Mouse (Mus musculus) liver, adult 2 months (tissue): ENCODE measurements around the gene Naalad2. TPM values are rescaled to one million over a fixed set of nuclear protein-coding genes. Genes with fewer than 3 reads are reported as not detected.
A peak's percentile ranks its signal among the peaks of the same experiment; 100 is the strongest.
"Not testable (repeated sequence)": the region's sequence is repeated elsewhere in the genome, so short reads cannot be mapped to it uniquely, and the experiment has no call there.

ENCODE experiments used
- DNase-seq: peaks from one replicate; pipeline ENCODE4 v3.0.0-alpha.2; 2011; ENCODE audit warnings: low read depth, low spot score; ENCODE audit errors: extremely low read depth
- H3K27ac ChIP-seq: fragments of 200-500 bp; replicated peaks from 2 replicates; pipeline ENCODE4 v1.5.1; 2012; ENCODE audit warnings: low read depth, mild to moderate bottlenecking, control low read depth, inconsistent platforms, low read length; ENCODE audit not compliant: insufficient read depth
- H3K27me3 ChIP-seq: fragments of 200-500 bp; 2 replicates; pipeline ENCODE4 v1.6.1; 2012; ENCODE audit warnings: mild to moderate bottlenecking, moderate library complexity, low read length, inconsistent platforms; ENCODE audit not compliant: control insufficient read depth, insufficient read depth
- H3K36me3 ChIP-seq: fragments of 200-500 bp; 2 replicates; pipeline ENCODE4 v1.6.1; 2012; ENCODE audit warnings: low read length, inconsistent platforms; ENCODE audit not compliant: control insufficient read depth, insufficient read depth
- H3K4me1 ChIP-seq: fragments of 200-500 bp; 2 replicates; pipeline ENCODE4 v1.6.1; 2011; ENCODE audit warnings: low read length; ENCODE audit not compliant: control insufficient read depth, insufficient read depth
- H3K4me3 ChIP-seq: fragments of 200-500 bp; 2 replicates; pipeline ENCODE4 v1.5.1; 2011; ENCODE audit warnings: low read depth, mild to moderate bottlenecking, control low read depth, low read length, moderate library complexity; ENCODE audit not compliant: insufficient read depth
- H3K79me2 ChIP-seq: fragments of 200-500 bp; 2 replicates; pipeline ENCODE4 v1.6.1; 2012; ENCODE audit warnings: inconsistent platforms, mild to moderate bottlenecking, low read length, moderate library complexity; ENCODE audit not compliant: control insufficient read depth, insufficient read depth
- H3K9ac ChIP-seq: fragments of 200-500 bp; 2 replicates; pipeline ENCODE4 v1.6.1; 2012; ENCODE audit warnings: low read depth, mild to moderate bottlenecking, control low read depth, inconsistent platforms, low read length
- CTCF ChIP-seq: fragments of 200-500 bp; IDR thresholded peaks from 2 replicates; pipeline ENCODE4 v1.5.1; 2011; ENCODE audit warnings: low read depth, low read length, control low read depth
- POLR2A ChIP-seq: fragments of 200-500 bp; IDR thresholded peaks from 2 replicates; pipeline ENCODE4 v1.6.1; 2011; ENCODE audit warnings: low read length, control low read depth; ENCODE audit not compliant: insufficient read depth; ENCODE audit errors: extremely low read depth
- WGBS: fragments of 180-500 bp; shearing (Covaris S2); methylation state at CpG from one replicate; pipeline ENCODE4 v1.1.7; 2018; 5-methylcytosine and 5-hydroxymethylcytosine counted together
- polyA plus RNA-seq: library from polyadenylated mRNA; depleted of rRNA; stranded (reverse); fragments of >200 nt; gene quantifications from 2 replicates; pipeline ENCODE4 v1.2.3, GENCODE M21; 2012; rRNA removed
- total RNA-seq: library from RNA; depleted of rRNA; stranded (reverse); fragments of >200 nt; gene quantifications from 2 replicates; pipeline ENCODE4 v1.2.3, GENCODE M21; 2014; rRNA removed

Naalad2 gene
- total RNA-seq (1.5 and 1.6 TPM in 2 replicates), polyA plus RNA-seq (0.09 and 0.43 TPM in 2 replicates)

DNA sequence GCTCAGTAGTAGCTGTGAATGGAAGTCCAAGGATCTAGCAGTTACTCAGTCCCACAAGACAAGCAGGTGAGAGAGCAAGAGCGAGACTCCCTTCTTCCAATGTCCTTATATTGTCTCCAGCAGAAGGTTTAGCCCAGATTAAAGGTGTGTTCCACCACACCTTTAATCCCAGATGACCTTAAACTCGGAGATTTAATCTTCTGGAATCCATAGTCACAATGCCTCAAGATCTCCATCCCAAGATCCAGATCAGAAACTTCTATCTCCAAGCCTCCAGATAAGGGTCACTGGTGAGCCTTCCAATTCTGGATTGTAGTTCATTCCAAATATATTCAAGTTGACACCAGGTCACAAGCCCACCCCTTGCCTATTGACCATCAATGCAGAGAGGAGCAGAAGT is at the start of gene Naalad2:
Gene Naalad2 (minus strand): TSS at position 101 of the 400 bp plus-strand sequence.
- not testable (repeated sequence) for H3K79me2 ChIP-seq, H3K4me1 ChIP-seq, DNase-seq, H3K9ac ChIP-seq, H3K36me3 ChIP-seq, H3K27me3 ChIP-seq, H3K4me3 ChIP-seq, H3K27ac ChIP-seq
- 56% methylated on average over 2 of the region's 2 CpGs for WGBS

DNA sequence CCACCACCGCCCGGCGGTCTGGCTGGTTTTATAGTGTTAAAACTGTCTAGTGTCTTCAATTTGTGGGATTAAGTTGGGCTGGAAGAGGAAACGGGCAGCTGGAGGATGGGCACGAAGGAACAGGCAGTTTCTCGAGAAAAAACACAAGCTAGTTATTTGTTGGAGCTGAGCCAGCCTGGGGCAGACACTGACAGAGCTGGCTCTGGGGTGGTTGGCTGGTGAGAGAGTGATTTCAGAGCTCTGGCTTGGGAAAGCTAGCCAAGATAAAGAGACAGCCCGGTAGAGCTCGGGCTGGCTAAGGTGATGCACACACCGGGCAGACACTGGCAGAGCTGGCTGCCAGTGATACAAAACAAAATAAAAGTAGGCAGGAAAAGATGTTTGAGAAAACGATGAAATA is 28.9 kb upstream of the Naalad2 start:
- H3K79me2 ChIP-seq = no peaks in the 10 kb centered on the region

DNA sequence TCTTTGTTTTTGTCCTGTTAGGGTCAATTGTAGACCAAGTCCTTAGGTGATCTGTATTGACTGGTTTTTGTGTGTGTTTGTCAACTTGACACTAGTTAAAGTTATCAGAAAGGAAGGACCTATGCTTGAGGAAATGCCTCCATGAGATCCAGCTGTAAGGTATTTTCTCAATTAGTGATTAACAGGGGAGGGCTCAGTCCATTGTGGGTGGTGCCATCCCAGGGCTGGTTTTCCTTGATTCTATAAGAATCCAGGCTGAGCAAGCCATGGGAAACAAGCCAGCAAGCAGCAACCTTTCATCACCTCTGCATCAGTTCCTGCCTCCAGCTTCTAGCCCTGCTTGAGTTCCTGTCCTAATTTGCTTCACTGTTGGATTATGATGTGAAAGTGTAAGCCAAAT is 27.6 kb upstream of the Naalad2 start, which contains the start of gene Mbd3l2:
Gene Mbd3l2 (plus strand): TSS at position 301 of the 400 bp plus-strand sequence.
- Histone ChIP-seq H3K4me1 (no peaks in the 10 kb centered on the region), H3K9ac (no peak within 1 kb of the TSS), H3K27ac (no peak within 1 kb of the TSS), H3K79me2 (no peaks in the 10 kb centered on the region), H3K27me3 (no peaks in the 10 kb centered on the region), H3K36me3 (no peaks in the 10 kb centered on the region), H3K4me3 (no peak within 1 kb of the TSS)
- DNase-seq = no peak
- no peak for TF ChIP-seq CTCF
- no peak for TF ChIP-seq POLR2A

More for the DNA sequence above, 28.9 kb upstream of the Naalad2 start:
- Histone ChIP-seq H3K27ac (no peak overlapping the region), H3K36me3 (no peaks in the 10 kb centered on the region), H3K4me3 (no peak overlapping the region), H3K4me1 (no peaks in the 10 kb centered on the region), H3K9ac (no peak overlapping the region), H3K27me3 (no peaks in the 10 kb centered on the region)
- 73% methylated on average over 10 of the region's 10 CpGs for WGBS
- TF ChIP-seq POLR2A (no peak), CTCF (no peak)
- DNase-seq = peak; percentile 3

DNA sequence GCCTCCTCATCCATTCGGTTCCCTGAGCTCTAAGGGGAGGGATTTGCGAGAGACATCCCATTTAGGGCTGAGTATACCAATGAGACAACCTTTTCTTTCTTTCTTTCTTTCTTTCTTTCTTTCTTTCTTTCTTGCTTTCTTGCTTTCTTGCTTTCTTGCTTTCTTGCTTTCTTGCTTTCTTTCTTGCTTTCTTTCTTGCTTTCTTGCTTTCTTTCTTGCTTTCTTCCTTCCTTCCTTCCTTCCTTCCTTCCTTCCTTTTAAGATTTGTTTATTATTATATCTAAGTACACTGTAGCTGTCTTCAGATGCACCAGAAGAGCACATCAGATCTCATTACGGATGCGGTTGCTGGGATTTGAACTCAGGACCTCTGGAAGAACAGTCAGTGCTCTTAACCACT is 9.6 kb upstream of the Naalad2 start:
- H3K36me3 ChIP-seq, DNase-seq, H3K4me3 ChIP-seq, H3K79me2 ChIP-seq, H3K27me3 ChIP-seq, H3K4me1 ChIP-seq, H3K9ac ChIP-seq, H3K27ac ChIP-seq: not testable (repeated sequence)
- 75% methylated on average over 4 of the region's 4 CpGs for WGBS

DNA sequence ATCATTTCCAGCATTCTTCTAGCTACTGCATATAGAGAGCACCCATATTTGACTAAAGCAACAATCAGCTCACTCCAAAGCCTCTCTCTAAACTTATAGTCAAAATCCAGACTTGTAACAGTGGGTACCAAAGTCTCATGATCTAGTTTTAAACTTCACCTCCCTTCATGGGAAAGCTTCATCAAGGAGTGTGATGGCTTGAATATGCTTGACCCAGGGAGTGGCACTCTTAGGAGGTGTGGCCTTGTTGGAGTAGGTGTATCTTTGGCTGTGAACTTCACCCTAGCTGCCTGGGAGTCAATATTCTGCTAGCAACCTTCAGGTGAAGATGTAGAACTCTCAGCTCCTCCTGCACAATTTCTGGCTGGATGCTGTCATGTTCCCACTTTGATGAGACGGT is 1.3 kb upstream of the Naalad2 start, which contains the start of gene Ubtfl1:
Gene Ubtfl1 (plus strand): TSS at position 301 of the 400 bp plus-strand sequence.
- WGBS = 59% methylated on average over 1 of the region's 1 CpGs
- Histone ChIP-seq H3K27me3 (no peaks in the 10 kb centered on the region), H3K4me1 (no peaks in the 10 kb centered on the region), H3K79me2 (no peaks in the 10 kb centered on the region), H3K27ac (no peak within 1 kb of the TSS), H3K9ac (no peak within 1 kb of the TSS), H3K36me3 (no peaks in the 10 kb centered on the region), H3K4me3 (no peak within 1 kb of the TSS)
- no peak for DNase-seq
- TF ChIP-seq CTCF = no peak
- TF ChIP-seq POLR2A = no peak

DNA sequence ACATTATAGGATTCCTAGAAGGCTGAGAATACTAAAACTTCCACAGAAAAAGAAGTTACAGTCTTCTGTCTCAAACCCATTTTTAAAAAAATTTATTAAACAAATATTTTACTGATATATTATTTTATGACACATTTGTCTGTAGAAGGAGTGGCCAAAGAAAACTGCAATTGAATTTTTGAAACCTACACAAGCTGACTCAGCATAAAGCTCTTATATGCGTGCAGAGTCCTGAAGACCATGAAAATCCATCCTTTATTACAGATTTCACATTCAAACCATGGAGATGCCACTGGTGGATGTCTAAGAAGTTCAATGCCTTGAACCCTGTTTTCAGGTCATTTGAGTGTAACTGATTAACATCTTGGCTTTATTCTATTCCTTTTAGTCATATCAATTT is 3.2 kb downstream of the Naalad2 start:
- H3K27ac ChIP-seq = no peak overlapping the region
- no peaks in the 10 kb centered on the region for H3K79me2 ChIP-seq
- no peaks in the 10 kb centered on the region for H3K36me3 ChIP-seq
- H3K9ac ChIP-seq = no peak overlapping the region
- no peak overlapping the region for H3K4me3 ChIP-seq
- H3K27me3 ChIP-seq = no peaks in the 10 kb centered on the region
- DNase-seq = no peak
- H3K4me1 ChIP-seq = no peaks in the 10 kb centered on the region
- 73% methylated on average over 1 of the region's 1 CpGs for WGBS
- TF ChIP-seq POLR2A (no peak), CTCF (no peak)
